Mouse (Mus musculus): ENCODE results near the gene Zp2.

The Zp2 gene

DNA sequence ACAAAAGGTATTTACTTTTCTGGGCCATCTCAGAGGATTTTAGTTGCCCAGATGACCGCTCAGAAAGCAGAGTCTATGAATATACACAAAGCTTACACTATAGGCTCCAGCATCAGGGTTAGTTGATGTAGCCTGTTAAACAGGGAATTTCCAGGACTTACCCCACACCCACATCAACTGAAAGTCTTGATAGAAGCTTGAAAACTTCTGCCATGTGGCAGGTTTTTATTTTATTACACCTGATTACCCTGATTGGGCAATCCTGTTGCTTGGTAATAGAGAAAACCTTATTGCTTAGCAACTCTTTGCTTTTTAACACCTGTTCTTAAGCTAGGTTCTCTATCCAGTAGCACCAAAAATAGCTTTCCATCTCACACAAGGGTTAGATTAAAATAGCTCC is 2.3 kb downstream of the Zp2 start:
- no peak for DNase-seq (ENCODE audit: low spot score)

DNA sequence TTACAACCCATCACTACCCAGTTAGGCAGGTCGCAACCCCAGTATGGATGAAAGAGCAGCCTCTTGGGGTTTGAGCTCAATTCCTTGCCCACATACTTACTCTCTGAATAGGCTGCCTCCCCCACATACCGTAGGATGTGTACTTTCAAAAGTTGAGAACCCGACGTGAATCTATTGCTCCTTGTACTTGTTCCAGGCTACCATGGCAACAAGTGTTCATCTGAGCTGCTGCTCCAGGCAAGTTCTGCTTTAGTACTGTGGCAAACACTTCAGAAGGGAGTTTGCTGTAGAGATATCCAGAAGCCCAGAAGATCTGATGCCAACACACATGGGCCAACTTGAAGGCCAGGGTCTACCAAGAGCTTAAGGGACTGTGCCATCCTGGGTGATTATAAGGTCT is 16.1 kb downstream of the Zp2 start:
- DNase-seq (ENCODE audit: low spot score), result no peak

DNA sequence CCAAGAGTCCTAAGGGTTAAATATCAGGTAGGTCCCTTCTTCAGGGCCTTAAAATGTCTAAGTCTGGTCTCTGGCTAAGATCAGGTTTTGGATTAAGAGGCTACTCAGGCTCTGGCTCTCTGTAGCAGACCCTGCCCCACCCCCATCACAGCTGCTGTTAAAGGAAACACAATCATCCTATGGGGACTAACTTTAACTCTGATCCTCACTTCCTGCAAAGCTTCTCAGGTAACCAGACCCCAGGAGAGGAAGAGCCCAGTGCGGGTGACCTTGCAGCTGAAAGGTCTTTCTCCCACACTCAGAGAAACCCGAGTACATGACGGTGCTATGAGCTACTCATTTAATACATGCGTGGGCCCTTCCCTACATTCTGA is 17.4 kb downstream of the Zp2 start:
- DNase-seq (ENCODE audit: low spot score), result no peak

DNA sequence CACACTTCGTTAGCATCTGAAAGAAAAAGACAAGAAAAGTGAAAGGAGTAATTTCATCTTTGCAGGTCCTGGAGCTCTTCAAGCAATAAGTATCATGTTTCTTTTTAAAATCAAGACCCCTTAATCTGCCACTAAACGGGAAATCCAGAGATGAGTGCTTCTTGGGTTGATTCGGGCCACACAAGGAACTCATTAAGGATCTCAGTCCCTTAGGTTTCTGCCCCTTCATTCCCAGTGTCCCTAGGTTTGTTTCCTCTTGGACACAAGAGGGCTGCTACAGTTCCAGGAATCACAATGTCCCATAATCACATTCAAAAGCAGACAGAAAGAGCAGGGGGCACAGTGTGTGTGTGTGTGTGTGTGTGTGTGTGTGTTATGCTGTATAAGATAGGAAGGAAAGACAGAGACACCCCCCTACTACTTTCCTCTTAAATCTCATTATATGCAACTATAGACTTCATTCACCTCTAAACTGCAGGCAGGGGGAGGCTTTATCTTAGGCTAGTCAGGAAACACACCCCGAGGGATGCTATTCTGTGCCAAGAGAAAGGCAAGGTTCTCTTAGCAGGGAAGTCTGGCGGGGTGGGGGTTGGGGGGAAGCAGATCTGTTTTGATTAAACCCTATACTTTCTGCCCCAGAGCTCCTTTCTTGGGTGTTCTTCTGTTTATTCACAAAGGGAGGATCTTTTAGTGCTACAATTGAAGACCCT is 18.0 kb downstream of the Zp2 start:
- DNase-seq (ENCODE audit: low spot score), result no peak

DNA sequence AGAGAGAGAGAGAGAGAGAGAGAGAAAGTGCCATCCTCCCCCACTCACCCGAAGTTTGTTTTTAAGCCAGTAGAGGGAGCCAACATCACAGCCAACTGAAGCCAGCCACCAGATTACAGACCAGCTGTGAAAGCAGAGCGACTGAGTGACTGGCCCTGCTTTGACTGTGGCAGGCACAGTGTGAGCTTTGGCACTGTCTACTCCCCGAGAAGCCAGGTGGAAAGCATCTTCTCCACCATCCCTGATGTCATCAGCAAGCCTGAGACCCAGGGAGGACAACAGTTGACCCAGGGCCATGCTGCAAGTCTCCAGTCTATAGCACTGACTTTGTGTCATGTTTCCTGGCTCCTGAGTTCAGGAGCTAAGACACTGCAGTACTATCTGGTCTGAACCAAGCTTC is 20.2 kb downstream of the Zp2 start:
- peak; percentile 83 for DNase-seq (ENCODE audit: low spot score)

DNA sequence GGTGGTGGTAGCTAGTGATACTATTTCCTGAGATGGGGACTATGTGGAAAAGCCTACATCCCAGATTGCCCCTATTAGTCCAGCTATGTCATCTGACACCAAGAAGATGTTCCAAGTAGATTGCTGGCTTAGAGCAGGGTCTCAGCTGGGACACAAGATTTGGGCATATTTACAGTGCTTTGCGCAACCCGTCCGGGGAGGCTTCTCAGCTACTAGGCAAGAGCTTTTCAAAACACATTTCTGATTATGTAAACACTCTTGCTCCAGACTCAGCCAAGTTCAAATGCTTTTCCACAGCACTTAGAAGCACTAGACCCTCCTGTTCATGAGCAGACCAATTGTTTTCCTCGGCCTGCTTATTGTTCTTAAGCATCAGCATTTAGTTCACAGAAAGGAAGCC is 21.3 kb downstream of the Zp2 start:
- DNase-seq (ENCODE audit: low spot score), result no peak

DNA sequence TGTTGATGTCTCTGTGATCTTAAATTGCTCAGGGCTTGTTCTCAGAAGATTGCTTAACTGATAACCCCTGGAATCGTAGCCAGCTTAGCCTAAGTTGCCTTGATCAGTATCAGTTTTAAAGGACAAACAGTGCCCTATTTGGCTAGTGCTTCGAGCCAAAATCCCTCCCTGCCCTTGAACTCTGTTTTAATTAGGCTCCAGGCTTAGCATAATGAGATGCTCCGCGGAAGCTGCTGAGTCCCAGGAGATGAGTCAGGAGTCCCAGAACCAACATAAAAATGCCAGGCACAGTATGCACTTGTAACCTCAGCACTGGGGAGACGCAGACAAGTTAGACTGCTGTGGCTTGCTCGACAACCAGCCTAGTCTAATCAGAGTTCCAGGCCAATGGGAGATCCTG is 27.6 kb downstream of the Zp2 start:
- peak; percentile 88 for DNase-seq (ENCODE audit: low spot score)

DNA sequence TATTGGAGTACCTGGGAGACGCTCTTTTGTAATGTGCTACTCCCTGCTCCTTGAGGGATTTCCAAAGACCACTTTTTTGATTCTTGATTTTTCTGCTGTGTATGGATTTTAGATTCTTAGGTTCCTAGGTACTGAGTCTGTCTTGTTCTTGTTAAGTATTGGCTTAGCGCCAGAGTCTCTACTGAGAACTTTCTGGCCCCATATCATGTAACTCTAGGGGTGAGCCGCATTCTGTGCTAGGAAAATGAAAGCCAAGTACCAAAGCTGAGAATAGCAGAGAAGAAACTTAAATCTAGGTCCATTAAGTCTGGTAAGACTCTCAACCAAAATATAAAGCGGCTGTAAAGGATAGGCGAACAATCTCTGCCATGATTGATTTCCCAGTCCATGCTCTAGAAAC is 28.1 kb downstream of the Zp2 start:
- no peak for DNase-seq (ENCODE audit: low spot score)

DNA sequence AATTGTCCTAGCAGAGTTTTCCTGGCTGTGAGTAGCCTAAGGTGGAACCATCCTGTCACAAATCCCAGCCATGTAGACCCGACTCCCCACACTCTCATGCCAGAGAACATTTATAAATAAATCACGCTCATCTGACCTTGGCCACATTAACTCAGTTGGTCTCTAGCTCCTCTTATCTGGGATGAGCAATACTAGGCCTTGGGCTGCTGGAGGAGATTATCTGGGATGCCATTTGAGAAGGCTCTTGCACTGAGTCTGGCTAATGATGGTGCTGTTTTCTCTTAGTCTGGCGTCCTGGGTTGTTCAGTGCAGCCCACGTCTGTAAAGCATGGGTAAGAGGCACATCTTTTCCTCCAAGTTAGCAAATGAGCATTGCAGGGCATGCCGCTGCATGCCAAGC is 35.4 kb downstream of the Zp2 start:
- no peak for DNase-seq (ENCODE audit: low spot score)

DNA sequence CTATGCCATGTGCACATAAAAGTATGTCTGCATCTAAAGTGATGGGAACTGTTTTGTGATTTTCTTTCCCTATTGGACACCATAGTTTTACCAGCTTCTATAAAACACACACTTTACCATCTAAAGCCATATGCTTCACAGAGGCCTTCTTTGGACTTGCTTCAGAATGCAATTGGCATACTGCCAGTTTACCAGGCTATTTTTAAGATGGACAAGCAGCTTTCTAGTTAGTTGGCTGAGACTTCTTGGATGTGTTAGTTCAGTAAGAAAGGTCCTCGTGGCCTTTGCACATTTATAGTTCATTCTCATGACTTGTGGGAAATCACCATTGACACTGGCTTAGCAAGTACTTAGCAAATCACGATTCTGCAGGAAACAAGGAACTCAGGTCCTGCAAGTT is 38.7 kb downstream of the Zp2 start:
- DNase-seq (ENCODE audit: low spot score), result no peak

DNA sequence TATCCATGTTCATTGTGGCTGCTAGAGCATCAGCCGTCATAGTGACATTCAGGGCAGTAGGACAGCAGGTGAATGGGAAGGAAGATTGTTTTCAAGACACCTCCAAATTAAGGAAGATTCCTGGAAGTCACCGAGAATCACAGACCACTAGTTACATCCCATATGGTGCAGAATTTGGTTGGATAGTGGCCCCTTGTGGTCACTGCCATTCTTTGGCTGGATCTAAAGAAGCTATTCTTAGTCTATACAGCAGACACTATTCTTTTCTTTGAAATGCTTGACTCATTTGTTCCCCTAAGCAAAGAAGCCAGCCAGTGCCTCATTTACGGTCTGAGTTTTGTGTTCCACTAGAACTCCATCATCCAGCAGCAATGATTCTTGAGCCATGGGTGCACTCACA is 40.1 kb downstream of the Zp2 start:
- peak; percentile 63 for DNase-seq (ENCODE audit: low spot score)

DNA sequence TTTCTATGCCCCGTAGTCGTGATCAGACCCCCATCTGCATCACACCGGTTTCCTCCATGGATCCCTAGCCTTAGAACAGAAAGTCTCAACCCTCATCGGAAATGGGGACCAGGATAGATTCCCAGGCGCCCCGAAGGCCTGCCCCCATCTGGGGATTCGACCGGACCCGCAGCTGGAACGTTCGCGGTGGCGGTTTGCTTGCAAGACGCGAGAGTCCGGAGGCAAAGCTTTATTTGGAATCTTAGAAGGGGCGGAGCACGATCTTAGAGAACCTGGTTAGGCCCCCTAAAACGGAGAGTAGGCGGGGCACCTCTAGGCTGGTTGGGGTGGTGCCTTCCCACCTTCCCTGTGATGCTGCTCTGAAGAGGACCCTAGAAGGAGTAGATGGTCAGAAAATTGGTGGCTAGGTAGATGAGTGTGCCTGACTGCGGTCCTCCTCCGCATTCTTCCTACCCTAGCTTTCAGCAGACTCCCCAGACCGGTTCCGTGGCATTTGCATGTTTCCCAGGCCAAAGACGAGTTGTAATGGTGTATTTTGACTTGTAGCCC is 42.0 kb downstream of the Zp2 start:
- DNase-seq (ENCODE audit: low spot score), result peak; percentile 55

DNA sequence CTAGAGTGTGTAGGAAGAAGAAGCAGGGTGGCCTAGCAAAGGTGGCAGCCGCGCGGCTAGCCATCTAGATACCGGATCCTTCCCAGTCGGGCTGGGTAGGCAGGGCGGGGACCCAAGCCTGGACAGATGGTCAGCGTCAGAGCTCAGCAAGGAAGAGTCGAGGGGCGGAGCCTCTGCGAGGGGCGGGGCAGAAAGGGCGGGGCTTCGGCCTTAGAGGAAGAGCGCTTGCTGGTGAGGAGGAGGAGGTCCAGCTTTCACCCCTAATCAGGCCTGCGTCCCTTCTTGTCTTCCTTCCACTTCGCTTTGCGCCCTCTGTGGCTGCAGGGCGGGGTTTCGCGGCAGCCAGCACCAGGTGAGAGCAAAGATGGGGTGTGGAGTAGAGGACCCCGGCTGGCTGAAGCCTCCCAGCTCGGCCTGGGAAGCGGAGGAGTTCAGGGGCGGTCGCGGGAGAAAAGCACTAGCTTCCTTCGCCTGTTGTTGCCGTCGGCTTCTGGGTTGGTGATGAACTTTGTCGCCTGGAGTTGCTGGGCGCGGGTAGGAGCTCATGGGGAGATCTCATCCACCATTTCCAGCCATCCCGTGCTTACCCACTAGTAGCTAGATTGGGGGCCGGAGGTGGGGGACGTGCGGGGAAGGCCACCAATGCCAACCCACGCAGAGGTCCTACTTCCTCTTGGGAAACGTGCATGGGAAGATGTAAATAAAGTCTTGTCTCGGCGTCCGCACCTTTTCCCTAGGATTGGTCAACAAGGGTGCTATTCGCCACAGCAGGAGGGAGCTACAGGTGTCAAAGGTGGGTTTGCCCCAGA is 42.7 kb downstream of the Zp2 start, which contains the start of gene Tmem159:
Gene Tmem159 (plus strand): TSS at position 190 of the 809 bp plus-strand sequence.
- peak; percentile 90 for DNase-seq (ENCODE audit: low spot score)

DNA sequence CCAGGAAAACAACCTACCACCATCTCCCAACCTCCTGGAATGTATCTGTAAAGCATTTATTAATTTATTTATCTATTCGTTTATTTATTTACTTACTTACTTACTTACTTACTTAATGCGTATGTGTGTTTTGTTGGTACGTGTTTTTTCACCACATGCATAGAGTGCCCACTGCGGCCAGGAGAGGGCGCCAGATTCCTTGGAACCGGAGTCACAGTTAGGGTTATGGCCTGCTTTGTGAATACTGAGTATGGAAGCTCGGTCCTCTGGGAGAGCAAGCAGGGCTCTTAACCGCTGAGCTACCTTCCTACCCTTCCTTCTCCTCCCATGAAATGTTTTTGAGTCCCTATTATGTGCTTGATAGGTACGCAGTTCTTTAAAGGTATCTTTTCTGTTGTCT is 46.7 kb downstream of the Zp2 start:
- peak; percentile 63 for DNase-seq (ENCODE audit: low spot score)

DNA sequence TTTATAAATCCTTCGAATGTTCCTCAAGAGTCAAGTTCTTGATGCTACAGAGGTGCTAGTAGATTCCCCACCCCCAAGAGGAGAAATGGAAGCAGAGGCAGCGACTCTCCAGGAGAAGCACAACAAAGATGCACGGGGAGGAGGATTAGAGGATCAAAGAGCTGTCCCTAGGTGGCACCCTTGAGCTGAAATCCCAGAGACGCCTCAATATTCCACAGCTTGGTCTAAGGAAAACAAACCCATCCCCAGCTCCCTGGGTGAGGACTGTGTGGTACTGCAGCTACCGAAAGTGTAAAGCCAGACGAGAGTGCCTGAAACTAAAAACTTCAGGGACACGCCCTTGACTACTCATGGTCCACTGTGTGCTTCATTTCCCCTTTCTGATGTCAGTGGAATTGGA is 47.2 kb downstream of the Zp2 start:
- DNase-seq (ENCODE audit: low spot score), result peak; percentile 70

DNA sequence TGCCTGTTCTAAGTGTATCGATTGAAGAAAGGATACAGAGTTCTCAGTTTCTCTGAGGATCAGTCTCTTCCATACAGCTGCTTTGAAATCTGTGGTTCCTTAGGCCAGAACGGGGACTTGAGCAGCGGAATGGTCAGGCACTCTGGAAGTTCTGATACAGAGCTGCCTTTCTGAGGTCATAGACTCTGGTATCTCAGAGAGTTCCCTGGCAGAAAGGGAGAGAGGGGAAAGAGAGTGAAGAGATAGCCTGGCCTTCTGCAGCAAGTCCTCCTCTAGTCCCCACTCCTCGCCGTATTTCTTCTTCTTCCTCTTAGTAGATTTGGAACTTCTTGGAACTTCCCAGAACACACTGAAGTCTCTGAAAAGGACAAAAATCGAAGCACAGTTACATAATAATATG is 49.9 kb downstream of the Zp2 start, which contains the start of gene Dnah3:
Gene Dnah3 (minus strand): TSS at position 101 of the 400 bp plus-strand sequence.
- DNase-seq (ENCODE audit: low spot score), result no peak

DNA sequence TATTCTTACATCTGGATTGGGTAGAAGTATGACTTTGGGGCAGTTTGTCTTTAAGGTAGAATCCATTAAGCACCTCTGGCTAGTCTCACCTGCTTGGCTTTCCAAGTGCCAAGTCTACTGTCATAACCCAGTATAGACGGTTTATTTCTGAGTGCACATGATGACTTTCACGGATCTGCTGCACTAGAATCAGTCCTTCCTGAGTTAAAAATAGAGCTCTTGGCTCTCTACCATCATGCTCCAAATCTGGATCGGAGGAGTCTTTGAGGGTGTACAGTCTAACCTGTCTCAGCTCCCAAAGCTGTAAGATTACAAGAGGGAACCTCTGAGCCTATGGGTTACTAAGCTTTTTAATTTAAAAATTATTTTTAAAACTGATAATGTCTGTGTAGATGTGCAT is 50.9 kb downstream of the Zp2 start:
- DNase-seq (ENCODE audit: low spot score), result no peak

DNA sequence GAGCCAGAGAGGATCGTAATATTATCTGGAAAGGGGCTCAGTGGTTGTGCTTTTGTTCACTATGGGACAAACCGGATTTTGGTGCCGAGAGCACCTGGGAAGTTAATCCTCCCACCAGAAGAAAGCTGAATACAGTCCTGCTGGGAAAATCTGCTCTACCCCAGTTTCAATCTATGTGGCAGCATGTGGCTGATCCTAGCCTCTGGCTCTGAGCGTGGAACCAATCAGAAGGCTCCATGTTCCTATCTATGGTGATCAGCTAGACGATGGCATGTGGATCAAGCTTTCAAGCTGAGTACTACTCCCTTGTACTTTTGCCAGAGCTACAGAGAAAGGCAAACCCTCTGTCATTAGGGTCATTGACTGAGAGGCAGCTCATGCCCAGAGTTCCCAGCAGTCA is 52.1 kb downstream of the Zp2 start:
- DNase-seq (ENCODE audit: low spot score), result no peak

DNA sequence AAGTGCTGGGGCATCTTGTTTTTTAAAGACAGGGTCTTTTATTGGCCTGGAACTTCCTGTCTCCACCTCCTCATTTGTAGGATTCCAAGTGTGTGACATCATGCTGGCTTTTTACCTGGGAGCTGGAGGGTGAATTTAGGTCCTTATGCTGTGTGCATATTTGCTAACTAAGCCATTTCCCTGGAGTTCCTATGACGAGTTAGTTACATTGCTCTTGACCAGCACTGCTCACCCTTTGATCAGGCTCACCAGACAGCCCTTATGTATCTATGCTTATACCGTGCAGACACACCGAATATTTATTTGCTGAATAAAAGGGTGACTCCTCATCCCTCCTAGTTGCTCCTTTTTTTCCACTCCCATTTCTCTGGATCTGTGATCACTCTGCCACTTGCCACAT is 64.9 kb downstream of the Zp2 start:
- no peak for DNase-seq (ENCODE audit: low spot score)
